Mouse (Mus musculus): ENCODE measurements around the gene Rrp8. TPM values are rescaled to one million over a fixed set of nuclear protein-coding genes. Genes with fewer than 3 reads are reported as not detected.
"Not testable (repeated sequence)": the region's sequence is repeated elsewhere in the genome, so short reads cannot be mapped to it uniquely, and the experiment has no call there.

Gene Rrp8
- polyA plus RNA-seq, 1 experiment from 2014 or later = 19.3 TPM

- H3K9me3 ChIP-seq (replicated peaks; ENCODE audit: control insufficient read depth, low read length) = no peaks in the 10 kb centered on the region
- H3K4me3 ChIP-seq (ENCODE audit: low read depth, low read length) = no peak overlapping the region
- H3K27me3 ChIP-seq (replicated peaks; ENCODE audit: control insufficient read depth, insufficient read depth, low read length) = no peaks in the 10 kb centered on the region
- no peak overlapping the region for H3K9ac ChIP-seq (ENCODE audit: low read length)
- H3K4me2 ChIP-seq (ENCODE audit: low read length) = no peak overlapping the region
- H3K27ac ChIP-seq (ENCODE audit: low read depth, low read length) = no peak overlapping the region
- WGBS = 84% methylated on average over 6 of the region's 6 CpGs
- H3K36me3 ChIP-seq (ENCODE audit: control insufficient read depth, insufficient read depth, low read length) = peaks cover 32% of the 10 kb centered on the region
- no peak for ATAC-seq
- DNase-seq (ENCODE audit: low spot score) = no peak
- peaks cover 3% of the 10 kb centered on the region; the same call in 1 of the 2 replicates for H3K4me1 ChIP-seq (ENCODE audit: control insufficient read depth, insufficient read depth, low read length)
Observed at GRCm38 (mm10) chr7:105740851-105741250, 3.7 kb upstream of the Rrp8 start.

- H3K36me3 ChIP-seq (ENCODE audit: control insufficient read depth, insufficient read depth, low read length) = peaks cover 32% of the 10 kb centered on the region
- H3K4me1 ChIP-seq (ENCODE audit: control insufficient read depth, insufficient read depth, low read length) = peaks cover 3% of the 10 kb centered on the region; the same call in 1 of the 2 replicates
- DNase-seq (ENCODE audit: low spot score) = no peak
- H3K4me3 ChIP-seq (ENCODE audit: low read depth, low read length) = no peak overlapping the region
- H3K27ac ChIP-seq (ENCODE audit: low read depth, low read length) = no peak overlapping the region
- H3K9me3 ChIP-seq (replicated peaks; ENCODE audit: control insufficient read depth, low read length) = no peaks in the 10 kb centered on the region
- no peak overlapping the region for H3K9ac ChIP-seq (ENCODE audit: low read length)
- no peak overlapping the region for H3K4me2 ChIP-seq (ENCODE audit: low read length)
- 83% methylated on average over 13 of the region's 13 CpGs for WGBS
- ATAC-seq = no peak
- H3K27me3 ChIP-seq (replicated peaks; ENCODE audit: control insufficient read depth, insufficient read depth, low read length) = no peaks in the 10 kb centered on the region
Observed at GRCm38 (mm10) chr7:105740089-105740795, 3.1 kb upstream of the Rrp8 start.

GRCm38 (mm10) chr7:105738948-105739347 lies 1.8 kb upstream of the Rrp8 start:
- Histone ChIP-seq H3K36me3 (ENCODE audit: control insufficient read depth, insufficient read depth, low read length) (peaks cover 38% of the 10 kb centered on the region), H3K27ac (ENCODE audit: low read depth, low read length) (no peak overlapping the region), H3K4me3 (ENCODE audit: low read depth, low read length) (no peak overlapping the region), H3K27me3 (replicated peaks; ENCODE audit: control insufficient read depth, insufficient read depth, low read length) (no peaks in the 10 kb centered on the region), H3K4me1 (ENCODE audit: control insufficient read depth, insufficient read depth, low read length) (peaks cover 3% of the 10 kb centered on the region; the same call in 1 of the 2 replicates), H3K9ac (ENCODE audit: low read length) (no peak overlapping the region; the same call in 1 of the 2 replicates), H3K4me2 (ENCODE audit: low read length) (no peak overlapping the region), H3K9me3 (replicated peaks; ENCODE audit: control insufficient read depth, low read length) (no peaks in the 10 kb centered on the region)
- ATAC-seq (no peak), DNase-seq (ENCODE audit: low spot score) (peak; percentile 33)
- WGBS = 32% methylated on average over 3 of the region's 3 CpGs

- H3K27ac ChIP-seq (ENCODE audit: low read depth, low read length) = no peak overlapping the region
- DNase-seq (ENCODE audit: low spot score) (no peak), ATAC-seq (no peak)
- H3K27me3 ChIP-seq (replicated peaks; ENCODE audit: control insufficient read depth, insufficient read depth, low read length) = no peaks in the 10 kb centered on the region
- no peak overlapping the region for H3K9ac ChIP-seq (ENCODE audit: low read length)
- no peak overlapping the region for H3K4me3 ChIP-seq (ENCODE audit: low read depth, low read length)
- WGBS = 81% methylated on average over 2 of the region's 2 CpGs
- H3K36me3 ChIP-seq (ENCODE audit: control insufficient read depth, insufficient read depth, low read length) = peaks cover 45% of the 10 kb centered on the region
- peaks cover 3% of the 10 kb centered on the region; the same call in 1 of the 2 replicates for H3K4me1 ChIP-seq (ENCODE audit: control insufficient read depth, insufficient read depth, low read length)
- H3K9me3 ChIP-seq (replicated peaks; ENCODE audit: control insufficient read depth, low read length) = no peaks in the 10 kb centered on the region
- H3K4me2 ChIP-seq (ENCODE audit: low read length) = peak overlapping the region; percentile 76
Observed at GRCm38 (mm10) chr7:105738286-105738685, 1.1 kb upstream of the Rrp8 start.

- no peak for ATAC-seq
- H3K36me3 ChIP-seq (ENCODE audit: control insufficient read depth, insufficient read depth, low read length) = peaks cover 46% of the 10 kb centered on the region
- H3K4me2 ChIP-seq (ENCODE audit: low read length) = peak overlapping the region; percentile 76
- 46% methylated on average over 3 of the region's 3 CpGs for WGBS
- no peaks in the 10 kb centered on the region for H3K27me3 ChIP-seq (replicated peaks; ENCODE audit: control insufficient read depth, insufficient read depth, low read length)
- H3K9me3 ChIP-seq (replicated peaks; ENCODE audit: control insufficient read depth, low read length) = no peaks in the 10 kb centered on the region
- H3K27ac ChIP-seq (ENCODE audit: low read depth, low read length) = no peak overlapping the region
- H3K9ac ChIP-seq (ENCODE audit: low read length) = peak overlapping the region; percentile 90
- no peak for DNase-seq (ENCODE audit: low spot score)
- H3K4me3 ChIP-seq (ENCODE audit: low read depth, low read length) = peak overlapping the region; percentile 87
- H3K4me1 ChIP-seq (ENCODE audit: control insufficient read depth, insufficient read depth, low read length) = peaks cover 3% of the 10 kb centered on the region; the same call in 1 of the 2 replicates
Observed at GRCm38 (mm10) chr7:105737648-105738047, 463 bp upstream of the Rrp8 start.

GRCm38 (mm10) chr7:105736264-105736901 lies 802 bp downstream of the Rrp8 start, which contains the start of gene Ilk:
Gene Ilk, plus strand, starts transcription at chr7:105736592.
- peak within 1 kb of the TSS; percentile 87 for H3K4me3 ChIP-seq (ENCODE audit: low read depth, low read length)
- under 1% methylated on average over 53 of the region's 62 CpGs for WGBS
- no peaks in the 10 kb centered on the region for H3K9me3 ChIP-seq (replicated peaks; ENCODE audit: control insufficient read depth, low read length)
- peak within 1 kb of the TSS; percentile 66; the same call in 1 of the 2 replicates for H3K27ac ChIP-seq (ENCODE audit: low read depth, low read length)
- peaks cover 3% of the 10 kb centered on the region; the same call in 1 of the 2 replicates for H3K4me1 ChIP-seq (ENCODE audit: control insufficient read depth, insufficient read depth, low read length)
- no peaks in the 10 kb centered on the region for H3K27me3 ChIP-seq (replicated peaks; ENCODE audit: control insufficient read depth, insufficient read depth, low read length)
- ATAC-seq (peak; percentile 97), DNase-seq (ENCODE audit: low spot score) (peak; percentile 92)
- H3K9ac ChIP-seq (ENCODE audit: low read length) = peak within 1 kb of the TSS; percentile 90
- peaks cover 43% of the 10 kb centered on the region for H3K36me3 ChIP-seq (ENCODE audit: control insufficient read depth, insufficient read depth, low read length)
- H3K4me2 ChIP-seq (ENCODE audit: low read length) = peak within 1 kb of the TSS; percentile 76

- ATAC-seq; H3K4me1 ChIP-seq (ENCODE audit: control insufficient read depth, insufficient read depth, low read length); DNase-seq (ENCODE audit: low spot score); H3K9me3 ChIP-seq (replicated peaks; ENCODE audit: control insufficient read depth, low read length); H3K27me3 ChIP-seq (replicated peaks; ENCODE audit: control insufficient read depth, insufficient read depth, low read length); H3K27ac ChIP-seq (ENCODE audit: low read depth, low read length): not testable (repeated sequence)
- H3K9ac ChIP-seq (ENCODE audit: low read length) = peak overlapping the region; percentile 90
- H3K4me3 ChIP-seq (ENCODE audit: low read depth, low read length) = peak overlapping the region; percentile 87
- peaks cover 42% of the 10 kb centered on the region for H3K36me3 ChIP-seq (ENCODE audit: control insufficient read depth, insufficient read depth, low read length)
- 65% methylated on average over 4 of the region's 4 CpGs for WGBS
- H3K4me2 ChIP-seq (ENCODE audit: low read length) = peak overlapping the region; percentile 76
Observed at GRCm38 (mm10) chr7:105735464-105735863, 1.7 kb downstream of the Rrp8 start.

- no peak for ATAC-seq
- no peaks in the 10 kb centered on the region for H3K27me3 ChIP-seq (replicated peaks; ENCODE audit: control insufficient read depth, insufficient read depth, low read length)
- peaks cover 43% of the 10 kb centered on the region for H3K36me3 ChIP-seq (ENCODE audit: control insufficient read depth, insufficient read depth, low read length)
- no peaks in the 10 kb centered on the region for H3K9me3 ChIP-seq (replicated peaks; ENCODE audit: control insufficient read depth, low read length)
- H3K4me2 ChIP-seq (ENCODE audit: low read length) = no peak overlapping the region
- no peak overlapping the region for H3K27ac ChIP-seq (ENCODE audit: low read depth, low read length)
- H3K4me3 ChIP-seq (ENCODE audit: low read depth, low read length) = no peak overlapping the region
- peaks cover 3% of the 10 kb centered on the region; the same call in 1 of the 2 replicates for H3K4me1 ChIP-seq (ENCODE audit: control insufficient read depth, insufficient read depth, low read length)
- H3K9ac ChIP-seq (ENCODE audit: low read length) = no peak overlapping the region
- WGBS = 88% methylated on average over 8 of the region's 8 CpGs
- no peak for DNase-seq (ENCODE audit: low spot score)
Observed at GRCm38 (mm10) chr7:105734826-105735225, 2.4 kb downstream of the Rrp8 start.

GRCm38 (mm10) chr7:105733836-105734235 lies 3.3 kb downstream of the Rrp8 start:
- DNase-seq (ENCODE audit: low spot score) (no peak), ATAC-seq (no peak)
- Histone ChIP-seq H3K4me3 (ENCODE audit: low read depth, low read length) (no peak overlapping the region), H3K4me1 (ENCODE audit: control insufficient read depth, insufficient read depth, low read length) (peaks cover 3% of the 10 kb centered on the region; the same call in 1 of the 2 replicates), H3K9me3 (replicated peaks; ENCODE audit: control insufficient read depth, low read length) (no peaks in the 10 kb centered on the region), H3K4me2 (ENCODE audit: low read length) (no peak overlapping the region), H3K27ac (ENCODE audit: low read depth, low read length) (no peak overlapping the region), H3K9ac (ENCODE audit: low read length) (no peak overlapping the region), H3K27me3 (replicated peaks; ENCODE audit: control insufficient read depth, insufficient read depth, low read length) (no peaks in the 10 kb centered on the region), H3K36me3 (ENCODE audit: control insufficient read depth, insufficient read depth, low read length) (peaks cover 46% of the 10 kb centered on the region)
- WGBS = 95% methylated on average over 11 of the region's 11 CpGs

Measured in forebrain, embryonic 14.5 days (tissue).